Mouse (Mus musculus) embryonic fibroblast, embryonic 13.5 days (primary cell): ENCODE measurements around the gene Neb.

Source experiments
- CTCF ChIP-seq: IDR thresholded peaks from 2 replicates; pipeline ENCODE4 v1.5.1; 2011; ENCODE audit warnings: mild to moderate bottlenecking, control low read depth, low read length, moderate library complexity, borderline replicate concordance; ENCODE audit not compliant: insufficient read depth
- POLR2A ChIP-seq: IDR thresholded peaks from 2 replicates; pipeline ENCODE4 v1.6.1; 2011; ENCODE audit warnings: low read depth, mild to moderate bottlenecking, control low read depth, low read length, moderate library complexity

DNA sequence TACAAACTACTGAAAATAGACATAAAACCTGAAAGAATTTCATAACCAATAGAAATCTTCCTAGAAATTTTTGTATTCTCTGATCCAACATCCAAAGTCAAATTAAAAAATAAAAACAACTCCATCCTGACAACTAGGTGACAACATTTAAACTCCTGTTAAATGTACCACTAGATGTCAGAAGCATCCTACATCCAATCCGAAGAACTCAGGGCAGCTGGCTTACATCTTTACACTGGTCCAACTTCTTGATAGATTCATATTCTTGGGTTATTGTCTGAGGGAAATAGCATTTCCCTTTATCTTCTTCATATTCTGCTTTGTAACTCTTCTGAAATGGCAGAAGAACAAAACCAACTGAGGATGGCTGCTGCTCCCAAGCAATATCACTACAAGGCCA lies 74.9 kb downstream of the Neb start:
- TF ChIP-seq CTCF, result no peak
- no peak for TF ChIP-seq POLR2A
